Mouse (Mus musculus): ENCODE measurements around the gene Ppp1r12b. TPM values are rescaled to one million over a fixed set of nuclear protein-coding genes. Genes with fewer than 3 reads are reported as not detected.
A peak's percentile ranks its signal among the peaks of the same experiment; 100 is the strongest.
"Not testable (repeated sequence)": the region's sequence is repeated elsewhere in the genome, so short reads cannot be mapped to it uniquely, and the experiment has no call there.

Ppp1r12b gene
- polyA plus RNA-seq, 1 experiment from 2014 or later: 7.6 TPM

GRCm38 (mm10) chr1:134852797-134853196 lies 102.9 kb downstream of the Ppp1r12b start:
- Histone ChIP-seq H3K4me1 (ENCODE audit: control insufficient read depth, insufficient read depth, low read length) (no peaks in the 10 kb centered on the region), H3K4me3 (ENCODE audit: low read length) (no peak overlapping the region), H3K4me2 (replicated peaks; ENCODE audit: low read depth, low read length) (no peak overlapping the region), H3K36me3 (ENCODE audit: control insufficient read depth, insufficient read depth, low read length) (no peaks in the 10 kb centered on the region; the same call in 1 of the 2 replicates), H3K9ac (ENCODE audit: low read depth, low read length) (no peak overlapping the region), H3K27ac (ENCODE audit: low read depth, low read length) (no peak overlapping the region), H3K27me3 (ENCODE audit: control insufficient read depth, insufficient read depth, low read length) (no peaks in the 10 kb centered on the region), H3K9me3 (ENCODE audit: control insufficient read depth, low read length) (no peaks in the 10 kb centered on the region)
- no peak for ATAC-seq (ENCODE audit: low FRiP score, low TSS enrichment)
- WGBS: 84% methylated on average over 3 of the region's 3 CpGs

DNA sequence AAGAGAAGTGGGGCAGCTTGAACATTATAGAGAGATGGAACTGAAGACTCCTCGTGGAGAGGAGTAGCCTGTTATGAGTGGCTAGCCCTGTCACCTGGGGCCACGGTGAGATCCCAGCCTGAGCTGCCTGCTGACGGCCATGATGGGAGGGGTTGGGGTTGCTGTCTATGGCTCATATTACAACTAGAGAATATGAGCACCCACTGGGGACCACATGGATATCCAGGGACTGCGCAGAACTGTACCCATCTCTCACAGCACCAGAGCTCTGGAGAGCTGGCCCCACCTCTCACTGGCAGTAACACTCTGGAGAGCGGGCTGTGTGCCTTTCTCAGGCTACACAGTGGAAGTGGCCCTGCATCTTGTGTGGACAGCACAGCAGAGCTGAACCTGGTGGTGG lies 104.5 kb downstream of the Ppp1r12b start:
- Histone ChIP-seq H3K36me3 (ENCODE audit: control insufficient read depth, insufficient read depth, low read length) (no peaks in the 10 kb centered on the region; the same call in 1 of the 2 replicates), H3K4me3 (ENCODE audit: low read length) (no peak overlapping the region), H3K4me1 (ENCODE audit: control insufficient read depth, insufficient read depth, low read length) (no peaks in the 10 kb centered on the region), H3K27me3 (ENCODE audit: control insufficient read depth, insufficient read depth, low read length) (no peaks in the 10 kb centered on the region), H3K27ac (ENCODE audit: low read depth, low read length) (no peak overlapping the region), H3K4me2 (replicated peaks; ENCODE audit: low read depth, low read length) (no peak overlapping the region), H3K9ac (ENCODE audit: low read depth, low read length) (no peak overlapping the region), H3K9me3 (ENCODE audit: control insufficient read depth, low read length) (no peaks in the 10 kb centered on the region)
- 81% methylated on average over 5 of the region's 5 CpGs for WGBS
- no peak for ATAC-seq (ENCODE audit: low FRiP score, low TSS enrichment)

GRCm38 (mm10) chr1:134850361-134850760 lies 105.4 kb downstream of the Ppp1r12b start:
- no peaks in the 10 kb centered on the region for H3K9me3 ChIP-seq (ENCODE audit: control insufficient read depth, low read length)
- 95% methylated on average over 3 of the region's 3 CpGs for WGBS
- H3K4me1 ChIP-seq (ENCODE audit: control insufficient read depth, insufficient read depth, low read length): no peaks in the 10 kb centered on the region
- H3K27me3 ChIP-seq (ENCODE audit: control insufficient read depth, insufficient read depth, low read length): no peaks in the 10 kb centered on the region
- H3K4me2 ChIP-seq (replicated peaks; ENCODE audit: low read depth, low read length): no peak overlapping the region
- no peak overlapping the region for H3K4me3 ChIP-seq (ENCODE audit: low read length)
- H3K9ac ChIP-seq (ENCODE audit: low read depth, low read length): no peak overlapping the region
- ATAC-seq (ENCODE audit: low FRiP score, low TSS enrichment): no peak
- no peaks in the 10 kb centered on the region; the same call in 1 of the 2 replicates for H3K36me3 ChIP-seq (ENCODE audit: control insufficient read depth, insufficient read depth, low read length)
- H3K27ac ChIP-seq (ENCODE audit: low read depth, low read length): no peak overlapping the region

DNA sequence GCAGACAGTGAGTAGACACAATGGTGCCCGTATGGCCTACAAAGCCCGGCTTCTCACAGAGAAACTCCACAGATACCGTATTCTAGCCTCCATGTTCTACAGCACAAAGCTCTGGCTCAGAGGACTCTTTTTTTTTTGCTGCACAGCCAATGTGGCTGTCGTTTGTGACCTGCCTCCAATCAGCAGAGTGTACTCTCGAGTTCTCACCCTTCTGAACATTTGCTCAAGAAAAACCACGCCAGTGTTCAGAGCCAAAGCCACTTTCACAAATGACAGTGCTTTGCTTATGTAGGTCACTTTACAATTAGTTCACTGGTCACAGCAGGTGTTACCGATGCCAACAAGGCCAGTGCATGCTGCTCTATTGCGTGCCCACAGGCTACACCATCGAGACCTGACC lies 107.9 kb downstream of the Ppp1r12b start:
- H3K9ac ChIP-seq (ENCODE audit: low read depth, low read length): no peak overlapping the region
- no peak for ATAC-seq (ENCODE audit: low FRiP score, low TSS enrichment)
- no peaks in the 10 kb centered on the region for H3K9me3 ChIP-seq (ENCODE audit: control insufficient read depth, low read length)
- H3K36me3 ChIP-seq (ENCODE audit: control insufficient read depth, insufficient read depth, low read length): no peaks in the 10 kb centered on the region; the same call in 1 of the 2 replicates
- 85% methylated on average over 9 of the region's 9 CpGs for WGBS
- no peak overlapping the region for H3K4me2 ChIP-seq (replicated peaks; ENCODE audit: low read depth, low read length)
- H3K27me3 ChIP-seq (ENCODE audit: control insufficient read depth, insufficient read depth, low read length): no peaks in the 10 kb centered on the region
- no peaks in the 10 kb centered on the region for H3K4me1 ChIP-seq (ENCODE audit: control insufficient read depth, insufficient read depth, low read length)
- H3K27ac ChIP-seq (ENCODE audit: low read depth, low read length): no peak overlapping the region
- no peak overlapping the region for H3K4me3 ChIP-seq (ENCODE audit: low read length)

DNA sequence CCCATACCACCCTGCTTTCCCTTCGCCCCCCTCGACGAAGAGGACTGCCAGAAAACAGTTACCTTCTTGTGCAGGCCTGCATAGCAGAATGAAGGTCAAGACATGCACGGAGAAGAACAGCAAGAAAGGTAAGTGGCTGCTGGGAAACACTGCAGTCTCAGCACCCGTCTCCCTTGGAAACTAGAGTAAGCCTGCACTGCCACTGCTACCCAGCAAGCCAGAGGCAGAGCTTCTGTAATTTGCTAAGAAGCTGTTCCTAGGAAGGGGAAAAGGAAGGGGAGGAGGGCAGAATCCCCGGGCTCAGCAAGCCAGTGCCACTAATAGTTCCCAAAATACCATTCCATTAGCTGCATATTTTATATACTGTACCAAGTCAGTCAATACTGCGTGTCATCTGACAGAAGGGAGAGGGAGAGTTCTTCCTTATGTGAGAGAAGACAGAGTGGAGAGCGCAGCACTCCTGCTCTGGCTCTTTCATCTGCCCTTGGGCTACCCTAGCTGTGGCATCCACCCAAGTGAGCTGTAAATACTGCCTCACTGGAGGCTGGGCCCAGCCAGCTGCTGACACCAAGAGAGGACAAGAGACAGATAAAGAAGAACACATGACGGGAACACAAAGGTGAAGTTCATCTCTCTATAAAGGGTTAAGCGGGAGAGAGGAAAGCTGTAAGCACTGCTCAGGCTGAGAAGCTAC lies 109.3 kb downstream of the Ppp1r12b start:
- H3K27me3 ChIP-seq (ENCODE audit: control insufficient read depth, insufficient read depth, low read length): no peaks in the 10 kb centered on the region
- H3K9me3 ChIP-seq (ENCODE audit: control insufficient read depth, low read length): no peaks in the 10 kb centered on the region
- H3K27ac ChIP-seq (ENCODE audit: low read depth, low read length): no peak overlapping the region
- H3K4me2 ChIP-seq (replicated peaks; ENCODE audit: low read depth, low read length): no peak overlapping the region
- no peak overlapping the region for H3K9ac ChIP-seq (ENCODE audit: low read depth, low read length)
- WGBS: 82% methylated on average over 10 of the region's 10 CpGs
- H3K4me3 ChIP-seq (ENCODE audit: low read length): no peak overlapping the region
- no peaks in the 10 kb centered on the region for H3K4me1 ChIP-seq (ENCODE audit: control insufficient read depth, insufficient read depth, low read length)
- ATAC-seq (ENCODE audit: low FRiP score, low TSS enrichment): no peak
- no peaks in the 10 kb centered on the region for H3K36me3 ChIP-seq (ENCODE audit: control insufficient read depth, insufficient read depth, low read length)

GRCm38 (mm10) chr1:134843369-134843768 lies 112.4 kb downstream of the Ppp1r12b start:
- 87% methylated on average over 6 of the region's 6 CpGs for WGBS

GRCm38 (mm10) chr1:134836909-134837480 lies 118.7 kb downstream of the Ppp1r12b start:
- no peak overlapping the region for H3K4me2 ChIP-seq (replicated peaks; ENCODE audit: low read depth, low read length)

More at GRCm38 (mm10) chr1:134843369-134843768, 112.4 kb downstream of the Ppp1r12b start:
- ATAC-seq (ENCODE audit: low FRiP score, low TSS enrichment): no peak
- H3K9ac ChIP-seq (ENCODE audit: low read depth, low read length): no peak overlapping the region
- no peaks in the 10 kb centered on the region; the same call in 1 of the 2 replicates for H3K36me3 ChIP-seq (ENCODE audit: control insufficient read depth, insufficient read depth, low read length)
- no peaks in the 10 kb centered on the region for H3K9me3 ChIP-seq (ENCODE audit: control insufficient read depth, low read length)
- no peaks in the 10 kb centered on the region for H3K27me3 ChIP-seq (ENCODE audit: control insufficient read depth, insufficient read depth, low read length)
- no peaks in the 10 kb centered on the region for H3K4me1 ChIP-seq (ENCODE audit: control insufficient read depth, insufficient read depth, low read length)
- H3K4me3 ChIP-seq (ENCODE audit: low read length): no peak overlapping the region
- no peak overlapping the region for H3K27ac ChIP-seq (ENCODE audit: low read depth, low read length)
- H3K4me2 ChIP-seq (replicated peaks; ENCODE audit: low read depth, low read length): no peak overlapping the region

DNA sequence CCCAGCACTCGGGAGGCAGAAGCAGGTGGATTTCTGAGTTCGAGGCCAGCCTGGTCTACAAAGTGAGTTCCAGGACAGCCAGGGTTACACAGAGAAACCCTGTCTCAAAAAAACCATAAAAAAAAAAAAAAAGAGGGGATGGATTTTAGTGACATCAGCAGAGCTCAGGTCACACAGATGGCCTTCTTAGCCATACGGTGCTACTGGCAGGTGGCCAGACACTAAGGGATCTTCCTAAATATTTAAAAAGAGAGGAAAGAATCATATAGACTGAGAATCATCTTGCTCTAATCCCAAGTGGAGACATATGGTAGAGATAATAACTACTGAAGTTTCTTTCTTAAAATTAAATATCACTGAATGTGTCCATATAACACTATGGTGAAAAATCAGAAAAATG lies 124.9 kb downstream of the Ppp1r12b start:
- H3K36me3 ChIP-seq (ENCODE audit: control insufficient read depth, insufficient read depth, low read length): peaks cover 17% of the 10 kb centered on the region; the same call in 1 of the 2 replicates
- H3K4me1 ChIP-seq (ENCODE audit: control insufficient read depth, insufficient read depth, low read length); H3K9ac ChIP-seq (ENCODE audit: low read depth, low read length); H3K4me3 ChIP-seq (ENCODE audit: low read length); H3K27ac ChIP-seq (ENCODE audit: low read depth, low read length); ATAC-seq (ENCODE audit: low FRiP score, low TSS enrichment); H3K4me2 ChIP-seq (replicated peaks; ENCODE audit: low read depth, low read length); H3K9me3 ChIP-seq (ENCODE audit: control insufficient read depth, low read length); H3K27me3 ChIP-seq (ENCODE audit: control insufficient read depth, insufficient read depth, low read length): not testable (repeated sequence)
- 80% methylated on average over 3 of the region's 3 CpGs for WGBS

More at GRCm38 (mm10) chr1:134836909-134837480, 118.7 kb downstream of the Ppp1r12b start:
- Histone ChIP-seq H3K9me3 (ENCODE audit: control insufficient read depth, low read length) (no peaks in the 10 kb centered on the region), H3K27ac (ENCODE audit: low read depth, low read length) (no peak overlapping the region), H3K4me1 (ENCODE audit: control insufficient read depth, insufficient read depth, low read length) (no peaks in the 10 kb centered on the region), H3K36me3 (ENCODE audit: control insufficient read depth, insufficient read depth, low read length) (peaks cover 20% of the 10 kb centered on the region; the same call in 1 of the 2 replicates), H3K9ac (ENCODE audit: low read depth, low read length) (no peak overlapping the region), H3K4me3 (ENCODE audit: low read length) (no peak overlapping the region), H3K27me3 (ENCODE audit: control insufficient read depth, insufficient read depth, low read length) (no peaks in the 10 kb centered on the region)
- 86% methylated on average over 10 of the region's 10 CpGs for WGBS
- ATAC-seq (ENCODE audit: low FRiP score, low TSS enrichment): no peak

DNA sequence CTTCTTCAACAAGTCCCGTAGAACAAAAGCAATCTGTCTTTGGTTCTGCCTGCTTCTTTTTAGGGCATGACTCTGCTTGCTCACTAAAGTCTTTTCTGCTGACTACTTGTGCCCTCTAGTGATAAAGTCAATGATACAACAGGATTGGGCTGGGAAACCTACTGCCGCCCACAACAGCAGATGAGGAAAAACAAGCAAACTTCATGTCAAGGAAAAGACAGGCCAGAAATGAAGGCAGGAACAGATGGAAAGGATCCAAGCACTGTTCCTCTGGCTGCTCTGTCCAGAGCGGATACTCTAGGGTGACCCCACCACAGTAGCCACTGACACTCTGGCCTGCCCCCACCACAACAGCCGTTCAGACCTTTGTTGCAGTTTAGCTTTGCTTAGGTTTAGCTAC lies 126.1 kb downstream of the Ppp1r12b start:
- no peaks in the 10 kb centered on the region for H3K4me1 ChIP-seq (ENCODE audit: control insufficient read depth, insufficient read depth, low read length)
- WGBS: 34% methylated on average over 4 of the region's 4 CpGs
- H3K9me3 ChIP-seq (ENCODE audit: control insufficient read depth, low read length): no peaks in the 10 kb centered on the region
- no peaks in the 10 kb centered on the region for H3K27me3 ChIP-seq (ENCODE audit: control insufficient read depth, insufficient read depth, low read length)
- no peak overlapping the region for H3K9ac ChIP-seq (ENCODE audit: low read depth, low read length)
- H3K4me3 ChIP-seq (ENCODE audit: low read length): no peak overlapping the region
- no peak overlapping the region for H3K4me2 ChIP-seq (replicated peaks; ENCODE audit: low read depth, low read length)
- peaks cover 5% of the 10 kb centered on the region; the same call in 1 of the 2 replicates for H3K36me3 ChIP-seq (ENCODE audit: control insufficient read depth, insufficient read depth, low read length)
- peak overlapping the region; percentile 13; the same call in 1 of the 2 replicates for H3K27ac ChIP-seq (ENCODE audit: low read depth, low read length)
- ATAC-seq (ENCODE audit: low FRiP score, low TSS enrichment): peak; percentile 68; the same call in 1 of the 2 replicates
